Mouse (Mus musculus): ENCODE results near the gene Kit.

Kit gene

GRCm38 (mm10) chr5:75587781-75588180 is 13.1 kb downstream of the Kit start:
- ATAC-seq (ENCODE audit: insufficient number of reproducible peaks, low FRiP score, low TSS enrichment): no peak

GRCm38 (mm10) chr5:75589552-75590346 is 15.0 kb downstream of the Kit start:
- no peak for ATAC-seq (ENCODE audit: insufficient number of reproducible peaks, low FRiP score, low TSS enrichment)

- no peak for ATAC-seq (ENCODE audit: insufficient number of reproducible peaks, low FRiP score, low TSS enrichment)
Measured at GRCm38 (mm10) chr5:75590961-75591360, 16.2 kb downstream of the Kit start.

GRCm38 (mm10) chr5:75591567-75591966 is 16.9 kb downstream of the Kit start:
- no peak for ATAC-seq (ENCODE audit: insufficient number of reproducible peaks, low FRiP score, low TSS enrichment)

- no peak for ATAC-seq (ENCODE audit: insufficient number of reproducible peaks, low FRiP score, low TSS enrichment)
Measured at GRCm38 (mm10) chr5:75595319-75595718, 20.6 kb downstream of the Kit start.

- ATAC-seq (ENCODE audit: insufficient number of reproducible peaks, low FRiP score, low TSS enrichment): no peak
Measured at GRCm38 (mm10) chr5:75596211-75596610, 21.5 kb downstream of the Kit start.

GRCm38 (mm10) chr5:75597316-75597715 is 22.6 kb downstream of the Kit start:
- no peak for ATAC-seq (ENCODE audit: insufficient number of reproducible peaks, low FRiP score, low TSS enrichment)

GRCm38 (mm10) chr5:75598491-75598890 is 23.8 kb downstream of the Kit start:
- ATAC-seq (ENCODE audit: insufficient number of reproducible peaks, low FRiP score, low TSS enrichment): no peak

- no peak for ATAC-seq (ENCODE audit: insufficient number of reproducible peaks, low FRiP score, low TSS enrichment)
Measured at GRCm38 (mm10) chr5:75599991-75600390, 25.3 kb downstream of the Kit start.

- no peak for ATAC-seq (ENCODE audit: insufficient number of reproducible peaks, low FRiP score, low TSS enrichment)
Measured at GRCm38 (mm10) chr5:75604238-75604637, 29.5 kb downstream of the Kit start.

GRCm38 (mm10) chr5:75606898-75607297 is 32.2 kb downstream of the Kit start:
- ATAC-seq (ENCODE audit: insufficient number of reproducible peaks, low FRiP score, low TSS enrichment): no peak

GRCm38 (mm10) chr5:75607971-75608370 is 33.3 kb downstream of the Kit start:
- ATAC-seq (ENCODE audit: insufficient number of reproducible peaks, low FRiP score, low TSS enrichment): no peak

GRCm38 (mm10) chr5:75612380-75612779 is 37.7 kb downstream of the Kit start:
- no peak for ATAC-seq (ENCODE audit: insufficient number of reproducible peaks, low FRiP score, low TSS enrichment)

- ATAC-seq (ENCODE audit: insufficient number of reproducible peaks, low FRiP score, low TSS enrichment): no peak
Measured at GRCm38 (mm10) chr5:75612926-75613325, 38.2 kb downstream of the Kit start.

GRCm38 (mm10) chr5:75615000-75615571 is 40.4 kb downstream of the Kit start:
- ATAC-seq (ENCODE audit: insufficient number of reproducible peaks, low FRiP score, low TSS enrichment): no peak

- ATAC-seq (ENCODE audit: insufficient number of reproducible peaks, low FRiP score, low TSS enrichment): no peak
Measured at GRCm38 (mm10) chr5:75615624-75616023, 40.9 kb downstream of the Kit start.

- no peak for ATAC-seq (ENCODE audit: insufficient number of reproducible peaks, low FRiP score, low TSS enrichment)
Measured at GRCm38 (mm10) chr5:75622401-75622800, 47.7 kb downstream of the Kit start.

- no peak for ATAC-seq (ENCODE audit: insufficient number of reproducible peaks, low FRiP score, low TSS enrichment)
Measured at GRCm38 (mm10) chr5:75623007-75623406, 48.3 kb downstream of the Kit start.

- ATAC-seq (ENCODE audit: insufficient number of reproducible peaks, low FRiP score, low TSS enrichment): no peak
Measured at GRCm38 (mm10) chr5:75623520-75623919, 48.8 kb downstream of the Kit start.

- ATAC-seq (ENCODE audit: insufficient number of reproducible peaks, low FRiP score, low TSS enrichment): no peak
Measured at GRCm38 (mm10) chr5:75623993-75624706, 49.4 kb downstream of the Kit start.

GRCm38 (mm10) chr5:75625059-75625458 is 50.3 kb downstream of the Kit start:
- no peak for ATAC-seq (ENCODE audit: insufficient number of reproducible peaks, low FRiP score, low TSS enrichment)
